Mouse (Mus musculus) CH12.LX (cell line): ENCODE data around the gene Zfp956.

Experiments used
- CTCF ChIP-seq, 2 experiments: IDR thresholded peaks in 1 of 2; conservative IDR thresholded peaks in 1 of 2; 2 replicates each; pipeline ENCODE4 v1.5.1; 2011 to 2012; ENCODE audit warnings: low read depth in 2 of 2, low read length in 2 of 2, improper control_type of control experiment in 1 of 2, inconsistent platforms in 1 of 2, mild to moderate bottlenecking in 1 of 2, moderate library complexity in 1 of 2
- MAFK ChIP-seq: IDR thresholded peaks from 2 replicates; pipeline ENCODE4 v1.6.1; 2011; ENCODE audit warnings: low read length, improper control_type of control experiment; ENCODE audit not compliant: insufficient replicate concordance
- POLR2A ChIP-seq: IDR thresholded peaks from 2 replicates; pipeline ENCODE4 v1.6.1; 2011; ENCODE audit warnings: low read depth, mild to moderate bottlenecking, improper control_type of control experiment, low read length
- RAD21 ChIP-seq: IDR thresholded peaks from 2 replicates; pipeline ENCODE4 v1.6.1; 2011; ENCODE audit warnings: low read depth, mild to moderate bottlenecking, low read length, improper control_type of control experiment, moderate library complexity
- TCF12 ChIP-seq: IDR thresholded peaks from 2 replicates; pipeline ENCODE4 v1.6.1; 2014; ENCODE audit warnings: low read depth, mild to moderate bottlenecking, inconsistent platforms, low read length, improper control_type of control experiment

GRCm38 (mm10) chr6:47960685-47961421 lies 7.7 kb downstream of the Zfp956 start:
- TF ChIP-seq POLR2A (no peak), CTCF (conservative IDR thresholded peaks at IDR 0.05 in 1 of 2, IDR thresholded peaks at IDR 0.05 in 1 of 2; ENCODE audit: low read depth in 2 of 2, low read length in 2 of 2) (0 out of 4 replicates have a peak, but pooled peaks of 1 of the 2 experiments have one; percentile 23), TCF12 (no peak), RAD21 (no peak), MAFK (no peak)
